Mouse (Mus musculus): ENCODE measurements around the gene Cacng6.

The Cacng6 gene

DNA sequence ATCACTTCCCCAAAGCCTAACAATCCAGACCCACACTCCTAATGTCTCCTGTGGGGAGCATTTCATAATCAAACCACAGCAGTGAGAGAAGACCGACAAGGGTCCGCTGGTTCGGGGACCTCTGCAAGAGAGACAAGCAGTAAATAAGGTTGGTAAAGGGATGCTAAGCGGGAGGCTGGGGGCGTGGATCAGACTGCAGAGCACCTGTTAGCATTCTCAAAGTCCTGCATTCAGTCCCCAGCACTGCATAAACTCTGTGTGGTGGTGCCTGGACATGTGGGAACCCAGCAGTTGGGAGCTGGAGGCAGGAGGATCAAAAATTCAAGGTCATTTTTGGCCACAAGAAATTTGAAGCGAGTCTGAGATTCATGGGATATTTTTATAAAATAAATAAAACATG lies 4.1 kb upstream of the Cacng6 start:
- DNase-seq (ENCODE audit: low read depth, low spot score): no peak

GRCm38 (mm10) chr7:3420466-3420865 lies 3.5 kb upstream of the Cacng6 start:
- DNase-seq (ENCODE audit: low read depth, low spot score): no peak

DNA sequence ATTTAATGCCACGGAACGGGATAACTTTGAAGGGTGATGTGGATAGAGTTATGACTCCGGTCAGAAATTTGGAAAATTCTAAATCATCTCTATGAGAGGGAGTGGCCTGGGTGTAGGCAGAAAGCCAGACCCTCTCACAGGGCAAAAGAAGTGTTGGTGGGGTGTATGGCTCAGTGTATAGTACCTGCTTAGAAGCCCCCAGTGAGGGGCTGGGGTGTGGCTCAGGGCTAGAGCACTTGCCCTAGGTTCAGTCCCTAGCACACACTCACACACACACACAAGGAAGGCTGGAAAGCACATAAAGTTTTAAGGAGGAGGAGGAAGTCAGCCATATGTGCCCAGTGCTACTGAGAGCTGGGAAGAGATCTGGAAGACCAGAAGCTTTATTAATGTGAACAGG lies 2.7 kb upstream of the Cacng6 start:
- DNase-seq (ENCODE audit: low read depth, low spot score): no peak

GRCm38 (mm10) chr7:3422051-3422450 lies 1.9 kb upstream of the Cacng6 start:
- no peak for DNase-seq (ENCODE audit: low read depth, low spot score)

GRCm38 (mm10) chr7:3423430-3423829 lies 565 bp upstream of the Cacng6 start:
- peak; percentile 86 for DNase-seq (ENCODE audit: low read depth, low spot score)

DNA sequence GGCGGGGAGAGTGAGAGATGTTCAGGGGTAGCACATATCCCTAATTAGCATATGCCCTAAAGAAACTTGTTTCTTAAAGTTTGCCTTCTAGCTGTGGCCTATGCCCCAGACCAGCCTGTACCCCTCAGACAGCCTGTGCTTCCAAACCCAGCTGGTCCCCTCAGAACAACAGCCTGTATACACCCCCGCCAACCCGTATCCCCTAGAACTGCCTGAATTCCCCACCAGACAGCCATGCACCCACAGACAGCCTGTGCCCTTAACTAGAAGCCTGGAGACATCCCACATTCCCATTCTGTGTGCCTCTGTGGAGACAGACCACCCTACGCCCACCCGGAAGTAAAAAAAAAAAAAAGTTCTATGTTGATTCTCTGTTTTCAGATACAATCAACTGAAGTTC lies 1.1 kb downstream of the Cacng6 start:
- no peak for DNase-seq (ENCODE audit: low read depth, low spot score)

GRCm38 (mm10) chr7:3430161-3430560 lies 6.2 kb downstream of the Cacng6 start:
- DNase-seq (ENCODE audit: low read depth, low spot score): no peak

DNA sequence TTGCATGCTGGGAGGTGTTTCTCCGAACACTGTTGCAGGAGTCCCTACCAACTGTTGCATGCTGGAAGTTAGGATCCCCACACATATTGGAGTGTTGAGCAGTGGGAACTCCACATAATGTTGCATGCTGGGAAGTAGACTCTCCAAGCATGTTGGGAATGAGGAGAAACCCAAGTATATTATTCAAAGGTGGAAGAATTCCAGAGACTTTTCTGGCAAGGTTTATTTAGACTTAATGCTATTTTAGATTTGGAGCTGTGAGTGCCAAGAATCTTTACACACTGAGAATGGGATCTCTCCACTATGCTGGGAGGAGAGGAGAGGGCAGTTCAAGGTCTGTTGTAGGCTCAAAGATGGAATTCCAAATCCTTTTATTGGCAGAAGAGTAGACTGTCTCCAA lies 8.1 kb downstream of the Cacng6 start:
- DNase-seq (ENCODE audit: low read depth, low spot score): no peak

GRCm38 (mm10) chr7:3437941-3438340 lies 13.9 kb downstream of the Cacng6 start:
- no peak for DNase-seq (ENCODE audit: low read depth, low spot score)

DNA sequence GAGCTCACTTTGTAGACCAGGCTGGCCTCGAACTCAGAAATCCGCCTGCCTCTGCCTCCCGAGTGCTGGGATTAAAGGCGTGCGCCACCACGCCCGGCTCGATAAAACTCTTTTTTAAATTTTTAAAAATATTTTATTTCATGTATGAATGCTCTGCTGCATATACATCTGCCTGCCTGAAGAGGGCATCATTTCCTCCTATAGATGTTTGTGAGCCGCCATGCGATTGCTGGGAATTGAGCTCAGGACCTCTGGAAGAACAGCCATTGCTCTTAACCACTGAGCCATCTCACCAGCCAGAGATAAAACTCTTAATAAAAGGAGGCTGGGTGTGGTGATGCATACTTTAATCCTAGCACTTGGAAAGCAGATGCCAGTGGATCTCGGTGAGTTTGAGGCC lies 16.0 kb downstream of the Cacng6 start:
- DNase-seq (ENCODE audit: low read depth, low spot score): no peak

DNA sequence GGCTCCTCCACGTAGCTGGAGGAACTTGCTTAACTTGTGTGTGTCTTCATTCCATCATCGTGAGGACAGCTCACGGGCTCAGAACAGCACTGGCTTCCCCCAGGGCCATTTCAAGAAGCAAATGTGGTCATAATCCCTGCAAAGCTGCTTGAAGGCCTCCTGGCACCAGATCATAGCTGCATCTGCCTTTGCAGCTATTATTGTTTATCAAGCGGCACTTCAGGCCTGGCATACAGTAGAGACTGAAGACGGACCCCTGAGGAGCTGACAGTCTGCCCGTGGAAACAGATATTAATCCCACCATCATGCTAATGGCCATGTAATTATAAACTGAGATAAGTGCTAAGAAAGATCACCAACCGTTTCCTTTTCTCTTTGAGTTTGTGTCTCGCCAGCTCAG lies 16.5 kb downstream of the Cacng6 start:
- DNase-seq (ENCODE audit: low read depth, low spot score): no peak

DNA sequence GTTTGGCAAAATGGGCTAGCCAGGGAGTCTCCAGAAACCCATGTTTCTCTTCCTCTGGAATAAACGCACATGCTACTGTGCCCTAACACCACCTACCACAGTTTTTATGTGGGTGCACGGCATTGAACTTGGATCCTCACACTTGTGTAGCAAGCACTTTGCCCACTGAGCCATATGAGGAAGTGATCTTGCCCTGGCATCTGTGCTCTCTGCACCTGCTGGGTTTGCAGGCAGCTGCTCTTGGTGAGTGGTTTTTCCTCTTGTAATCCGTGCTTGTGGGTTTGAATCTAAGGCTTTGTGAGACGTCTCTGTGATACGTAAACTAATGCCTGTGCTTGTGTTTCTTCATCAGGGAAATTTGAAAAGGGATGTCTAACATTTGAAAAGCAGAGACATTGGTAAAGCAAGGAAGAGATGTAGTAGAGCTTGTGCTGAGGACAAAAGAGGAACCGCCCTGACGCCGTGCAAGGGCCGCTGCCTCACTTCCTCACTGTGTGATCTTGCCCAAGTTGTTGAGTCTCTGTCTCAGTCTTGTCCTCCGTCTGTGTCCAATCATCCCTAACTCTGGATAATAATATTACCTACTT lies 18.6 kb downstream of the Cacng6 start:
- no peak for DNase-seq (ENCODE audit: low read depth, low spot score)

DNA sequence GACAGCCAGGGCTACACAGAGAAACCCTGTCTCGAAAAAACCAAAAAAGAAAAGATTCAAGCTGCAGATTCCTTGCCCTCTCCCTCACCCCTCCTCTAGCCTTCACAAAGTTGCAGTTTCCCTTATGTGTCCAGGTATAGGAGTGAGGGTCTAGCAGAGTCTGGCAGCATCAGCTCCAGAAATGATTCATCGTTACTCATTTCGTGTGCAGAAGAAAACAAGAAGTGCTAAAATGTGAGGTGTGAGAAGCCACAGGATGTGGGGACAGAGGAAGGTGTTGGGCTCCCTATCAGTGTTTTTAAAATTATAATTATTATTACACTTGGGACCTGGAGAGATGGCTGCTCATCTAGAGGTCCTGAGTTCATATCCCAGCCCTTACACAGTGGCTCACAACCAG lies 20.7 kb downstream of the Cacng6 start:
- DNase-seq (ENCODE audit: low read depth, low spot score): no peak

- no peak for DNase-seq (ENCODE audit: low read depth, low spot score)
Measured at GRCm38 (mm10) chr7:3446584-3446983, 22.6 kb downstream of the Cacng6 start.

DNA sequence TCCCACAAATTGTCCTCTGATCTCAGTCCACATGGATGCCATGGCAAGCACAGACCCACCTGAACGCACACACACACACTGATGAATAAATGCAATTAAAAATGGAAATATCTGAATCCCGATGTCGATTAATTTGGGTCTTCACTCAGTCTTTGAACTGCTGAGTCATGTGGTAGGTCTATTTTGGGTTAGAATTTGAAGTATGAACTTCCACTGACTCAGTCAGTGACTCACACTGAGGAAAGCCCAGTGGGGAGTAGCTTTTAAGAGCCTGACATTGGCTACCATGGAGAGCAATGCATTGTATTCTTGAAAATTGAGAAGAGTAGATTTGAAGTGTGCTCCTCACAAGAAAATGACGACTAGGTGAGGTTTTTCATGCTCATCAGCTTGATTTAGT lies 23.0 kb downstream of the Cacng6 start:
- DNase-seq (ENCODE audit: low read depth, low spot score): no peak

DNA sequence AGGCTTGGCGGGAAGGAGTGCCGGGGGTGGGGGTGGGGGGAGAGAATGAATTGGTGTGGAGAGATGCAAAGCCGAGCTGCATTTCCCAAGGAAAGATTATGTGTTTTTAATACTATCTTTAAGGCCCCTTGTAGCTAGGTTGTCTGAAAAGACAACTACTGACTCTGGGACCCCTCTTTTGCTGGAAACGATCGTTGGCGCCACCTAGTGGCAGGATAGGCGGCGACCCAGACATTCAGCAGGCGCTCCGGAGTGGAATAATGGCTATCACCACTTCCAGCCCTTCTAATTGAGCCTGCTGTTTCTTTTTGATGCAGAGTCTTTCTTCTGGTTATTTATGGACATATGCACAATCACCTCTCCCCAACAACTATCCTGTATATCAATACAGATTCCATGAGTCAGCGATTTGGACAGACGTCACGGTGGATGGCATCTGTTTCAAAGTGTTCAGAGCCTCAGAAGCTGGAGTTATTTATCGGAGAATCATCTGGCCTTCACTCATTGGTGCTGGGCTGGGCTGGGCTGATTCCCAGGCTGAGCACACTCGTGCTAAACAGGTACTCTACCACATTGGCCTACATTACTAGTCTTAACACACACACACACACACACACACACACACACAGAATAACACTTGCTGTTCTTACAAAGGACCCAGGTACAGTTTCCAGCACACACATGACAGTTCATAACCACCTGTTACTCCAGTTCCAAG lies 24.9 kb downstream of the Cacng6 start:
- peak; percentile 27 for DNase-seq (ENCODE audit: low read depth, low spot score)

DNA sequence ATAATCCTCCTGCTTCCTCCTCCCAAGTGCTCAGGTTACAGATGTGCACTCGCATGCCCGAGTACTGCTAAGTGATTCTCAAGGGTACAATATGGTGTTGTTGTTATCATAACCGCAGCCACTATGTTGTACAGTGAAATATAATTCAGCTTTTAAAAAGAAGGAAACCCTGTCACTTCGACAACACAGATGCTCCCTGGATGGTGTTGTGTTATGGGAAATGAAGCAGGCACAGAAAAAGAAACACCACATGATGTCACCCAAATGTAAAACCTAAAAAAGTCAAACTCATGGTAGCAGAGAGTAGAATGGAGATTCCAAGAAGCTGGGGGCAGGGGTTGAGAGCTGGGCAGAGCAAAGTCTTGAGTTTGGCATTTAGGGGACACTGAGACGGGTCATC lies 26.7 kb downstream of the Cacng6 start:
- no peak for DNase-seq (ENCODE audit: low read depth, low spot score)

DNA sequence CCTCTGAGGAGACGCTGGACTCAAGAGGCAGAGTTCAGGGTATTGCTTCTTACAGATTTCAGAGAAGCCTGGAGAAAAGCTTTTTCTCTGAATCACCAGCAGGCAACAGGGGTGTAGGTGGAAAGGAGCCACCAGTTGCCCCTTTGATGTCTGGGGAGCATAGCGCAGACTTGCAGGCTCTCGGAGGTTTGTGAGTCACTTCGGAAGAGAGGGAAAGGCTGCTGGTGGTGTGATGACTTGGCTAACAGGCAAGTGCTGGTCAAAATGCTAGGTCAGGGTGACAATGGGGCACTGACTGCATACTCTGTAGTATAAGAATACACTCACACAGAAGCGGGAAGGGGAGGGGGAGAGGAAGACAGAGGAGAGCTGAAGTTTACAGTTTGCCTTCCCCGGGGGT lies 27.2 kb downstream of the Cacng6 start:
- DNase-seq (ENCODE audit: low read depth, low spot score): no peak

- DNase-seq (ENCODE audit: low read depth, low spot score): no peak
Measured at GRCm38 (mm10) chr7:3452821-3453485, 29.0 kb downstream of the Cacng6 start.

- DNase-seq (ENCODE audit: low read depth, low spot score): no peak
Measured at GRCm38 (mm10) chr7:3453486-3454183, 29.6 kb downstream of the Cacng6 start.

DNA sequence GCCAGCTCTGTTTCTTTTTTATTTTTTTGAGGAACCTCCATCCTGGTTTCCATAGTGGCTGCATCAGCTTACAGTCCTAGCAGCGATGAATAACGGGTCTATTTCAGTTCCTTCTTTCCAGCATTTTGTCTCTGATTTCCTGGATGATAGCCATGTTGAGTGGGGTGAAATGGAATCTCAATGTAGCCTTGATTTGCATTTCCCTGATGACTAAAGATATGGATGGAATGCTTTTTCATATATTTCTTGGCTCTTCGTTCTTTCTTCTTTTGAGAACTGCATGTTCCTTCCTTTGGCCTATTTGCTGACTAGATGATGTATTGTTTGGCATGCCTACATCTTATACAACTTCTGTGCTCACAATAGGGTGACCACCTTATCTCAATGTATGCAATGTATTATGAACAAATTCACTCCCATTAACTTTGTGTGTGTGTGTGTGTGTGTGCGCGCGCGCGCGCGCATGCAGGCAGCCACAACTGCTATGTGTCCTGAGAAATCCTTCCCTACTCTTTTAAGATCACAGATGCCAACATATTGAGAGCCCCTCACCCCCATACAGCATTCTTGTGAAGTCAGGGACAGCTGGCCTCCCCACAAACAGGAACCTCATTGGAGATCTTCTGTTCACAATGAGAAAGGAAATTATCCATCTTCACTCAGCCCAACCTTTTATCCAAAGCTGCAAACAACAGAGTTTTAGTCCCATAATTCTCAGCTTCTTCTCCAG lies 33.3 kb downstream of the Cacng6 start:
- no peak for DNase-seq (ENCODE audit: low read depth, low spot score)

DNA sequence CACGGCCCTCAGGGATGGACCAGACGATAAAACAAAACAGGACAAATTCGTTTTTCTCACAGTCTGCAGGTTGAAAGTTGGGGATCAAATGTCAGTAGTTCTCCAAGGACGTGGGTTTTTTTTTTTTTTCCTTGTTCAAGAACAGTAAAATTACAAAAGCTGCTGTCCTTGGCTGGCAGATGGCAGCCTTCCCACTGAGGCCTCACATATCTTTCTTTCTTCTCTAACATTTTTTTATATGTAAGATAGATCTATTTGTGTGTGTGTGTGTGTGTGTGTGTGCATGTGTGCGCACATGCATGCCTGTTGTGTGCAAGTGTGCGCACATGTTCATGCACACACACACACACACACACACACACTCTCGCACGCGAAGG lies 33.8 kb downstream of the Cacng6 start:
- no peak for DNase-seq (ENCODE audit: low read depth, low spot score)

Data from skeletal muscle tissue, adult 2 months (tissue).